Mouse (Mus musculus): ENCODE results near the gene Hcfc2. TPM values are rescaled to one million over a fixed set of nuclear protein-coding genes. Genes with fewer than 3 reads are reported as not detected.

Gene Hcfc2
- polyA plus RNA-seq, 1 experiment, result 17.1 TPM

- no peak overlapping the region for H3K4me3 ChIP-seq (ENCODE audit: control insufficient read depth, insufficient read depth, low read length)
- no peaks in the 10 kb centered on the region for H3K4me1 ChIP-seq (replicated peaks; ENCODE audit: control insufficient read depth, insufficient read depth, low read length)
- no peak overlapping the region for H3K27ac ChIP-seq (ENCODE audit: control insufficient read depth, insufficient read depth, low read length)
- peaks cover 89% of the 10 kb centered on the region for H3K36me3 ChIP-seq (ENCODE audit: control insufficient read depth, insufficient read depth, low read length)
- 96% methylated on average over 11 of the region's 11 CpGs for WGBS
- no peak for TF ChIP-seq CTCF (IDR thresholded peaks at IDR 0.05; ENCODE audit: borderline replicate concordance, control insufficient read depth, extremely low read depth, insufficient read depth, low read length, poor library complexity)
- TF ChIP-seq POLR2A (IDR thresholded peaks at IDR 0.05; ENCODE audit: control insufficient read depth, extremely low read depth, insufficient read depth, low read length, poor library complexity), result no peak
- no peaks in the 10 kb centered on the region for H3K27me3 ChIP-seq (ENCODE audit: control insufficient read depth, insufficient read depth, low read length)
- no peak for DNase-seq
Observed at GRCm38 (mm10) chr10:82755213-82755890, 59.4 kb downstream of the Hcfc2 start.

GRCm38 (mm10) chr10:82756466-82756865, 60.5 kb downstream of the Hcfc2 start:
- no peak for DNase-seq
- H3K36me3 ChIP-seq (ENCODE audit: control insufficient read depth, insufficient read depth, low read length), result peaks cover 78% of the 10 kb centered on the region
- no peaks in the 10 kb centered on the region for H3K27me3 ChIP-seq (ENCODE audit: control insufficient read depth, insufficient read depth, low read length)
- TF ChIP-seq CTCF (IDR thresholded peaks at IDR 0.05; ENCODE audit: borderline replicate concordance, control insufficient read depth, extremely low read depth, insufficient read depth, low read length, poor library complexity) (no peak), POLR2A (IDR thresholded peaks at IDR 0.05; ENCODE audit: control insufficient read depth, extremely low read depth, insufficient read depth, low read length, poor library complexity) (no peak)
- no peak overlapping the region for H3K27ac ChIP-seq (ENCODE audit: control insufficient read depth, insufficient read depth, low read length)
- peaks cover 4% of the 10 kb centered on the region; the same call in 1 of the 2 replicates for H3K4me1 ChIP-seq (replicated peaks; ENCODE audit: control insufficient read depth, insufficient read depth, low read length)
- no peak overlapping the region for H3K4me3 ChIP-seq (ENCODE audit: control insufficient read depth, insufficient read depth, low read length)
- 98% methylated on average over 9 of the region's 9 CpGs for WGBS

- Histone ChIP-seq H3K27ac (ENCODE audit: control insufficient read depth, insufficient read depth, low read length) (no peak overlapping the region), H3K4me1 (replicated peaks; ENCODE audit: control insufficient read depth, insufficient read depth, low read length) (peaks cover 5% of the 10 kb centered on the region; the same call in 1 of the 2 replicates), H3K4me3 (ENCODE audit: control insufficient read depth, insufficient read depth, low read length) (no peak overlapping the region), H3K36me3 (ENCODE audit: control insufficient read depth, insufficient read depth, low read length) (peaks cover 69% of the 10 kb centered on the region), H3K27me3 (ENCODE audit: control insufficient read depth, insufficient read depth, low read length) (no peaks in the 10 kb centered on the region)
- DNase-seq, result no peak
- TF ChIP-seq POLR2A (IDR thresholded peaks at IDR 0.05; ENCODE audit: control insufficient read depth, extremely low read depth, insufficient read depth, low read length, poor library complexity) (no peak), CTCF (IDR thresholded peaks at IDR 0.05; ENCODE audit: borderline replicate concordance, control insufficient read depth, extremely low read depth, insufficient read depth, low read length, poor library complexity) (no peak)
- 90% methylated on average over 9 of the region's 9 CpGs for WGBS
Observed at GRCm38 (mm10) chr10:82757341-82757740, 61.4 kb downstream of the Hcfc2 start.

- Histone ChIP-seq H3K4me3 (ENCODE audit: control insufficient read depth, insufficient read depth, low read length) (no peak overlapping the region), H3K27ac (ENCODE audit: control insufficient read depth, insufficient read depth, low read length) (no peak overlapping the region), H3K36me3 (ENCODE audit: control insufficient read depth, insufficient read depth, low read length) (peaks cover 59% of the 10 kb centered on the region), H3K27me3 (ENCODE audit: control insufficient read depth, insufficient read depth, low read length) (no peaks in the 10 kb centered on the region), H3K4me1 (replicated peaks; ENCODE audit: control insufficient read depth, insufficient read depth, low read length) (peaks cover 5% of the 10 kb centered on the region; the same call in 1 of the 2 replicates)
- 96% methylated on average over 6 of the region's 6 CpGs for WGBS
- DNase-seq, result no peak
- TF ChIP-seq POLR2A (IDR thresholded peaks at IDR 0.05; ENCODE audit: control insufficient read depth, extremely low read depth, insufficient read depth, low read length, poor library complexity), result no peak
- no peak for TF ChIP-seq CTCF (IDR thresholded peaks at IDR 0.05; ENCODE audit: borderline replicate concordance, control insufficient read depth, extremely low read depth, insufficient read depth, low read length, poor library complexity)
Observed at GRCm38 (mm10) chr10:82758368-82758767, 62.4 kb downstream of the Hcfc2 start.

GRCm38 (mm10) chr10:82758878-82759277, 62.9 kb downstream of the Hcfc2 start:
- no peak for DNase-seq
- Histone ChIP-seq H3K27ac (ENCODE audit: control insufficient read depth, insufficient read depth, low read length) (no peak overlapping the region), H3K27me3 (ENCODE audit: control insufficient read depth, insufficient read depth, low read length) (no peaks in the 10 kb centered on the region), H3K36me3 (ENCODE audit: control insufficient read depth, insufficient read depth, low read length) (peaks cover 53% of the 10 kb centered on the region), H3K4me3 (ENCODE audit: control insufficient read depth, insufficient read depth, low read length) (no peak overlapping the region), H3K4me1 (replicated peaks; ENCODE audit: control insufficient read depth, insufficient read depth, low read length) (peaks cover 5% of the 10 kb centered on the region; the same call in 1 of the 2 replicates)
- TF ChIP-seq POLR2A (IDR thresholded peaks at IDR 0.05; ENCODE audit: control insufficient read depth, extremely low read depth, insufficient read depth, low read length, poor library complexity) (no peak), CTCF (IDR thresholded peaks at IDR 0.05; ENCODE audit: borderline replicate concordance, control insufficient read depth, extremely low read depth, insufficient read depth, low read length, poor library complexity) (no peak)
- WGBS, result 98% methylated on average over 3 of the region's 3 CpGs

GRCm38 (mm10) chr10:82759706-82760105, 63.7 kb downstream of the Hcfc2 start:
- Histone ChIP-seq H3K27me3 (ENCODE audit: control insufficient read depth, insufficient read depth, low read length) (no peaks in the 10 kb centered on the region), H3K4me3 (ENCODE audit: control insufficient read depth, insufficient read depth, low read length) (no peak overlapping the region), H3K36me3 (ENCODE audit: control insufficient read depth, insufficient read depth, low read length) (peaks cover 45% of the 10 kb centered on the region), H3K4me1 (replicated peaks; ENCODE audit: control insufficient read depth, insufficient read depth, low read length) (peaks cover 9% of the 10 kb centered on the region; the same call in 1 of the 2 replicates), H3K27ac (ENCODE audit: control insufficient read depth, insufficient read depth, low read length) (no peak overlapping the region)
- TF ChIP-seq CTCF (IDR thresholded peaks at IDR 0.05; ENCODE audit: borderline replicate concordance, control insufficient read depth, extremely low read depth, insufficient read depth, low read length, poor library complexity) (no peak), POLR2A (IDR thresholded peaks at IDR 0.05; ENCODE audit: control insufficient read depth, extremely low read depth, insufficient read depth, low read length, poor library complexity) (no peak)
- WGBS, result 82% methylated on average over 5 of the region's 5 CpGs
- DNase-seq, result no peak
